Mouse (Mus musculus) heart, embryonic 16.5 days (tissue): ENCODE measurements around the gene Pde8b. TPM values are rescaled to one million over a fixed set of nuclear protein-coding genes. Genes with fewer than 3 reads are reported as not detected.

ENCODE experiments used
- ATAC-seq: fragments of 200-750 bp; cut with Nextera tagmentation; replicated peaks from 2 replicates; pipeline ENCODE4 v1.8.0; 2017; ENCODE audit warnings: moderate number of reproducible peaks; ENCODE audit not compliant: insufficient read depth, low FRiP score; ENCODE audit errors: extremely low read depth
- H3K27ac ChIP-seq: fragments of 300-500 bp; sonication (generic); 2 replicates; pipeline ENCODE4 v1.5.1; 2014; ENCODE audit warnings: mild to moderate bottlenecking, low read length, control low read depth, moderate library complexity
- H3K27me3 ChIP-seq: fragments of 300-500 bp; sonication (generic); 2 replicates; pipeline ENCODE4 v1.6.1; 2014; ENCODE audit warnings: low read length, mixed read lengths; ENCODE audit not compliant: control insufficient read depth, insufficient read depth
- H3K36me3 ChIP-seq: fragments of 300-500 bp; sonication (generic); 2 replicates; pipeline ENCODE4 v1.6.1; 2014; ENCODE audit not compliant: control insufficient read depth, insufficient read depth
- H3K4me1 ChIP-seq: fragments of 300-500 bp; sonication (generic); 2 replicates; pipeline ENCODE4 v1.6.1; 2014; ENCODE audit warnings: low read length, mixed read lengths; ENCODE audit not compliant: control insufficient read depth, insufficient read depth
- H3K4me2 ChIP-seq: fragments of 300-500 bp; sonication (generic); 2 replicates; pipeline ENCODE4 v1.6.1; 2014; ENCODE audit warnings: low read depth, mild to moderate bottlenecking, control low read depth, low read length
- H3K4me3 ChIP-seq: fragments of 300-500 bp; sonication (generic); 2 replicates; pipeline ENCODE4 v1.5.1; 2014; ENCODE audit warnings: mild to moderate bottlenecking, control low read depth, low read length
- H3K9ac ChIP-seq: fragments of 300-500 bp; sonication (generic); 2 replicates; pipeline ENCODE4 v1.6.1; 2014; ENCODE audit warnings: low read length, control low read depth
- H3K9me3 ChIP-seq: fragments of 300-500 bp; sonication (generic); replicated peaks from 2 replicates; pipeline ENCODE4 v1.6.1; 2016; ENCODE audit warnings: low read length; ENCODE audit not compliant: control insufficient read depth
- WGBS: fragments of 180-500 bp; shearing (Covaris S2); extraction: QIAGEN DNeasy Blood & Tissue Kit; methylation state at CpG from one replicate; pipeline ENCODE4 v1.1.7; 2014; 5-methylcytosine and 5-hydroxymethylcytosine counted together
- polyA plus RNA-seq: library from polyadenylated mRNA; unstranded; fragments of >200 nt; fragmentation: Nextera tagmentation; extraction: Ambion mirVana; gene quantifications from 2 replicates; pipeline ENCODE4 v1.2.1, GENCODE M21; 2015

The Pde8b gene
- polyA plus RNA-seq, 1 experiment from 2014 or later, result 0.56 TPM

DNA sequence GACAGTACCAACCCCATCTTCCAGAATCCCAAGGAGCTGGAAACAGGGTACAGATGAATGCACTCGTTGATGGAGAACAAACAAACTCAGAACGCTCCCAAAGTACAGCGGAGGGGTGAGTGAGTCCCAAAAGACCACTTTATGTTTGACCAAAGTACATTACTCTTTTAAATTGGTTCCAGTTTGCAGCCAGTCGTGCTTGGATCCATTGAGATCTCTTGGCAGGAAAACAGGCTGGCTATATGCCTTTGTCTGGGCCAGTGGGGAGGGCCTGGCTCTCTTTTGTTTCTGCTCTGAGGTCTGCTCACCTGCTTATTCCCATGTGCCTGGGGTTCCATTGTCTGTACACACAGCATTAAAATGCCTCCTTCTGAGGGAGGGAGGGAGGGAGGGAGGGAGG is 118.3 kb downstream of the Pde8b start:
- Histone ChIP-seq H3K4me2 (no peak overlapping the region), H3K36me3 (no peaks in the 10 kb centered on the region), H3K4me1 (no peaks in the 10 kb centered on the region), H3K27ac (no peak overlapping the region), H3K9me3 (no peaks in the 10 kb centered on the region), H3K4me3 (no peak overlapping the region), H3K9ac (no peak overlapping the region), H3K27me3 (no peaks in the 10 kb centered on the region)
- ATAC-seq, result no peak
- 72% methylated on average over 4 of the region's 4 CpGs for WGBS

DNA sequence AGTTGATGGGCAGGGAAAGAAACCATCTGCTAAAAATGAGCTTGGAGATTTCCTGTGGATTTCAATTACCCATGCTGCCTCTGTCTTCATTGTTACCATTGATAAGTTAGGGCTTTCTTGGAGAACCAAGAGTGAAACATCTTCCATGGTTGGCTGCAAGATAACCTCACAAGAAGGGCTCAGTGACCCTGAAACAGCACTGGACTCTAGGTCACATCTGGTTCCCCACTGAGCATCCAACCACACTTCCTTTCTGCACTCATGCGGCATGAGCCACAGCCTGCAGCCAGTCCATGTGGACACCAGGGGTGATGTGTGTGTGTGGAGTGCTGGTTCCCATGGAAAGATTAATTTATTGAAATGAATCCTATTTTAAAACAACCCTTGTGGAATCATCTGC is 119.1 kb downstream of the Pde8b start:
- no peak overlapping the region for H3K4me2 ChIP-seq
- H3K9ac ChIP-seq, result no peak overlapping the region
- no peak for ATAC-seq
- H3K4me1 ChIP-seq, result no peaks in the 10 kb centered on the region
- no peaks in the 10 kb centered on the region for H3K36me3 ChIP-seq
- WGBS, result 69% methylated on average over 1 of the region's 1 CpGs
- no peaks in the 10 kb centered on the region for H3K27me3 ChIP-seq
- no peak overlapping the region for H3K4me3 ChIP-seq
- H3K9me3 ChIP-seq, result no peaks in the 10 kb centered on the region
- no peak overlapping the region for H3K27ac ChIP-seq

DNA sequence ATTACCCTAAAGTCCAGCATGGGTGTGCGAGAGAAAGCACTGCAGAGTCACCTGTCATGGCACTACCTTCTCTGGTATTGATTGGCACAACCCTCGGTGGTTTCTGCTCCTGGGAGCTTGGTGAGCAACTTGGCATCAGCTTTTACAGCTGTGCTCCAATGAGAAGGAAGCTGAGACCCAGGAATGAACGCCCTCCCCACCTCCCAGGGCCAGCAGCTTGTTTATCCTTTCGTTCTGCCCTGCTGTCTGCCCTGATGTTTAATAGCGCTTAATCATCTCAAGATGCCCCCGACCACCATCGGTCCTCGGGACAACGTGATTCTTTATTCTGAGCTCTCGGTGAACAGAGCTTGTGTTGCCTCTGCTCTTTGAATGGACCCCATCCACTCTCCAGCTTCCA is 122.8 kb downstream of the Pde8b start:
- no peak for ATAC-seq
- no peaks in the 10 kb centered on the region for H3K36me3 ChIP-seq
- H3K4me2 ChIP-seq, result no peak overlapping the region
- no peak overlapping the region for H3K9ac ChIP-seq
- H3K4me1 ChIP-seq, result no peaks in the 10 kb centered on the region
- no peak overlapping the region for H3K4me3 ChIP-seq
- no peak overlapping the region for H3K27ac ChIP-seq
- 73% methylated on average over 10 of the region's 10 CpGs for WGBS
- H3K9me3 ChIP-seq, result no peaks in the 10 kb centered on the region
- no peaks in the 10 kb centered on the region for H3K27me3 ChIP-seq

DNA sequence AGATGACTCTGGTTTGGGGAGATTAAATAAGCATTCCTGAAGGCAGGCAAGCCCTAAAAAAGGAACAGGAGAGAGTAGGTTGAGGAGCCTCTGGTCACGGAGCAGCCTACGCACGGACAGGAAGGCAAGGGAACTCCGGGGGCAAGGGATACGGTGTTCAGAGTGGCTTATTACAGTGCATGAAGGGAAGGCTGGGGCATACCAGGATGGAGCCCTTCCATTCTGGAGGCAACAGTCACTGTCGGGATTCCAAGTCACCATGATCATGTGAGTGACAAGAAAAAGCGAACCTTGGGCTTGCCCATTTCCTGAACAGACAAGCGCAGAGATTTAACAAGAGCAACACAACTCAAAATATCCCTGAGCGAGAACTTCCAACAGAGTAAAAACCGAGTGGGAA is 123.3 kb downstream of the Pde8b start:
- Histone ChIP-seq H3K27ac (no peak overlapping the region), H3K4me3 (no peak overlapping the region), H3K9ac (no peak overlapping the region), H3K27me3 (no peaks in the 10 kb centered on the region), H3K9me3 (no peaks in the 10 kb centered on the region), H3K36me3 (no peaks in the 10 kb centered on the region), H3K4me2 (no peak overlapping the region), H3K4me1 (no peaks in the 10 kb centered on the region)
- no peak for ATAC-seq
- 78% methylated on average over 10 of the region's 10 CpGs for WGBS

DNA sequence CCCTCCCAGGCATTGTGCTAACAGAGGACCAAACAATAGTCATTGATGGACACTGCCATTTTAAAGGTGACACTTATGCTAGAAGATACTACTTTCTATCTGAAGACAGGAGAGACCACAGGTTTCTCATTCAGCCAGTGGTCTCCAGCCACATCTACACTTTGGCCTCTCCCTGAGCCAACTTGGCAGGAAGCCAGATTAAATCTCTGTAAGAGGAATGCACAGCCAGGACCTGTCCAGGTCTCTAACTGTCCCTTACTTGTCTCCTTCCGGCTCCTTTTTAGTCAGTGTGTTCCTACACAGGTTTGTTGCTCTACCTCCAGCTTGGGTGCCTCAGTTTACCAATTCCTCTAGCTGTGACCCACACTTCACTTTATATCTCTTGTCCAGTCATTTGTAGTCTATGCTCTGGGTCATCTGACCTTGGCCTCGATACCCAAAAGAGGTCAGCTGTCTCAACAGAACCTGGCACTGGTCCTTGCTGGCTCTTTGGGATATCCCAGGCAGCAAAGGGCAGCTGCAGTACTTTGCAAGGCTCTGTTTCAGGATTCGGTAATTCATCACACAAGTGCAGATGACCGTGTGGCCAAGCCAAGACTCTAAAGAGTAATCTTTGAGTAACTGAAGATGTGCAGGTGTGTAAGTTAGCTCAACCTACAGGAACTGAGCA is 124.5 kb downstream of the Pde8b start:
- Histone ChIP-seq H3K27ac (no peak overlapping the region), H3K9me3 (no peaks in the 10 kb centered on the region), H3K9ac (no peak overlapping the region), H3K27me3 (no peaks in the 10 kb centered on the region), H3K4me2 (no peak overlapping the region), H3K4me1 (no peaks in the 10 kb centered on the region), H3K36me3 (no peaks in the 10 kb centered on the region), H3K4me3 (no peak overlapping the region)
- no peak for ATAC-seq
- 81% methylated on average over 4 of the region's 4 CpGs for WGBS

DNA sequence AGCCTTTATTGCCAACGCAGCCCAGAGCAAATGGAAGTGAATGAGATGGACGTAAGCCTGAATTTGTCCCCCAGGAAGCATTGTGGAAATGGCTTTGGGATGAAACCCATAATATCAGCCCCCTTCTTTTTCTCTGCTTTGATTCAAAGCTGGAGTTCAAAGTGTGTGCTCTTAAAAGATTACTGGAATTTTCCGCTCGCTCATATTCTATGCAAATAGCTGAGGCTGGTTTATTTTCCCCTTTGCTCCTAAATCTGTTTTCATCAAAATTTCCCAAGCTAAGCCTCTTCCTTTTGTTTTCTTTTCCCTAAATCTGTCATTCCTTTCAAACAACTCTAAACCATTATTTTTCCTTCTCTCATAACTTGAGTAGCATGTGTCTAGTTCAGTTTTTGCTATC is 129.6 kb downstream of the Pde8b start:
- WGBS, result 84% methylated on average over 4 of the region's 4 CpGs
- H3K9ac ChIP-seq, result no peak overlapping the region
- no peak overlapping the region for H3K27ac ChIP-seq
- H3K4me1 ChIP-seq, result no peaks in the 10 kb centered on the region
- no peaks in the 10 kb centered on the region for H3K9me3 ChIP-seq
- no peaks in the 10 kb centered on the region for H3K27me3 ChIP-seq
- H3K4me3 ChIP-seq, result no peak overlapping the region
- no peak for ATAC-seq
- H3K36me3 ChIP-seq, result no peaks in the 10 kb centered on the region
- H3K4me2 ChIP-seq, result no peak overlapping the region

DNA sequence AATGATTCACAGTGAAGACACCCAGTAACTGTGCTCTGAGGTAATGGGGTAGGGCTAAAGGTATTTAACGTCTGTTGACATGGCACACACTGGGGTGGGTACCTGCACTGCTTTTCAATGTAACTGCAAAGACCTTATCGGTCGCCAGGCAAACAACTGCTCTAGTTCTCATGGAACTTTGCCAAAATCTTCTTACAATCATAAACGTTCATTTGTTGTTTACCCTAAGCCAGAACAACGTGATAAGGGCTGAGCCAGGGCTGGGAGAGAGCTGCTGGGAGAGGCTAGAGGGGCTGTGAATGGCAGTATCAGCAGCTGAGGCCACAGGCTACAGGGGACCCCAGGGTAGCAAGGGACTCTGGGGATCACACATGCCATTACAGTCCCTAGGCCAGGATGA is 136.4 kb downstream of the Pde8b start:
- H3K4me1 ChIP-seq, result peaks cover 5% of the 10 kb centered on the region
- H3K9me3 ChIP-seq, result no peaks in the 10 kb centered on the region
- H3K36me3 ChIP-seq, result no peaks in the 10 kb centered on the region
- H3K9ac ChIP-seq, result no peak overlapping the region
- no peak overlapping the region for H3K4me2 ChIP-seq
- ATAC-seq, result no peak
- H3K4me3 ChIP-seq, result no peak overlapping the region
- no peaks in the 10 kb centered on the region for H3K27me3 ChIP-seq
- 26% methylated on average over 5 of the region's 5 CpGs for WGBS
- no peak overlapping the region for H3K27ac ChIP-seq

DNA sequence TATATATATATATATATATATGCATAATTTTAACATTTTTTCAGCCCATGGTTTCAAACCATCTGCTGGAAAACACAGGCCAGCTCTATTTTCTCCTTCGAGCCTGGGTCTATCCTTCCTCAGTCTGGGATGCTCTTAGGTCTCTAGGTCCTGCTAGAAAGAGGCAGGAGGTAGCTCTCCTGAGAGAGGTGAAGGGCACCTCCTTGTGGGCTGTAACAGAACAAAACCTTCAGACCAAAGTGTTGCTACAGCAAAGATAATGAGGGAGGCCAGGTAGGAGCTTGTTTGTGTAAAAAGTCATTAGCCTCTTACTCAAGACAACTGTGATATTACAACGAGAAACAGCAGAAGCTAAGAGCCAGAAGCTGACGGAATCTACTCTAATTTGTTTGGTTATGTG is 140.6 kb downstream of the Pde8b start:
- Histone ChIP-seq H3K4me2 (no peak overlapping the region), H3K27ac (no peak overlapping the region), H3K4me1 (peaks cover 5% of the 10 kb centered on the region), H3K27me3 (no peaks in the 10 kb centered on the region), H3K36me3 (no peaks in the 10 kb centered on the region), H3K9ac (no peak overlapping the region), H3K4me3 (no peak overlapping the region), H3K9me3 (no peaks in the 10 kb centered on the region)
- ATAC-seq, result no peak
- whole genome bisulfite sequencing, result 57% methylated on average over 3 of the region's 3 CpGs

DNA sequence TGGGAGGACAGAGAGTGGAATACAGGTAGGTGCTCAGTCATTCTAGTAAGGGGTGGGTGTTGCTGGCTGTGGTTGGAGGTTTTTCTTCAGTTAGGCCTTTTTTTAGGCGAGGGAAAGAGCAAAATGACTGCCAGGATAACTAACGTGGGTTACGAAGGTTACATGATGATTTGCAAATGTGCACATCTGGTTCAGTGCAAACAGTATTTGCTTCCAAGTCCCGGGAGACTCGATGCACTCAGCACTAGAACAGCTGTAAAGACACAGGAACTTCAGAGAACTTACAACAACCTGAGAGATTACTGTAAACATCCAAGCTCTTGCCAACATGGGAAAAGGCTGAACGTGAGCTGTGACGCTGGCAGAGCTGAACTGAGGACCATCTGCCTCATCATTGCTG is 142.1 kb downstream of the Pde8b start:
- Histone ChIP-seq H3K4me1 (no peaks in the 10 kb centered on the region), H3K9ac (no peak overlapping the region), H3K4me2 (no peak overlapping the region), H3K36me3 (no peaks in the 10 kb centered on the region), H3K4me3 (no peak overlapping the region), H3K27ac (no peak overlapping the region), H3K9me3 (no peaks in the 10 kb centered on the region), H3K27me3 (no peaks in the 10 kb centered on the region)
- WGBS, result 61% methylated on average over 7 of the region's 7 CpGs
- no peak for ATAC-seq
